Mouse (Mus musculus) brown adipose tissue, adult 24 weeks (tissue): ENCODE measurements at regions not wholly inside any gene's neighbourhood (a gene's known extent, or its start where the extent isn't known, plus 50 kb on each side); places are given as distances from the start of the nearest gene placed in this dataset.

Source experiments
- H3K27ac ChIP-seq: fragments of 200-500 bp; replicated peaks from 2 replicates; pipeline ENCODE4 v1.5.1; 2012; ENCODE audit warnings: low read depth, mild to moderate bottlenecking, low read length
- H3K4me1 ChIP-seq: fragments of 200-500 bp; 2 replicates; pipeline ENCODE4 v1.6.1; 2012; ENCODE audit warnings: low read length, mixed read lengths; ENCODE audit not compliant: control insufficient read depth, insufficient read depth, insufficient read length
- H3K4me3 ChIP-seq: fragments of 200-500 bp; 2 replicates; pipeline ENCODE4 v1.5.1; 2012; ENCODE audit warnings: low read depth, mild to moderate bottlenecking, low read length, moderate library complexity; ENCODE audit not compliant: insufficient read depth

DNA sequence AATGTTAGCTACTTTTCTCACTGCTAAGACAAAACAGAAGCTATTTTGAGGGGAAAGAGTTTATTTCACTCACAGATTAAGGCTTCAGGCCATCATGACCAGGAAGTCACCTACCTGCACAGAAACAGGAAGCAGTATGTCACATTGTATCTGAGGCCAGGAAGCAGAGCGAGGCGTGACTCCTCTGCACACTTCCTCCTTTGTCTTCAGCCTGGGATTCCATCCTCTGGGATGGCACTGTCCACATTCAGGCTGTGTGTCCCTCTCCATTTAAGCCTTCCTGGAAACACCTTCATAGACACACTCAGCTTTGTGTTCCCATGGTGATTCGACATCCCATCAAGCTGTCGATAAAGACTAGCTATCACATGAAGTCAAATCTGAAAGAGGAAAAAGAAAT is 145.0 kb downstream of the Ifng start:
- Histone ChIP-seq H3K4me1 (no peaks in the 10 kb centered on the region), H3K4me3 (no peak overlapping the region), H3K27ac (no peak overlapping the region)

- Histone ChIP-seq H3K27ac (no peak overlapping the region), H3K4me3 (no peak overlapping the region)
Measured at GRCm38 (mm10) chr10:118588198-118588597, 147.4 kb downstream of the Ifng start.

DNA sequence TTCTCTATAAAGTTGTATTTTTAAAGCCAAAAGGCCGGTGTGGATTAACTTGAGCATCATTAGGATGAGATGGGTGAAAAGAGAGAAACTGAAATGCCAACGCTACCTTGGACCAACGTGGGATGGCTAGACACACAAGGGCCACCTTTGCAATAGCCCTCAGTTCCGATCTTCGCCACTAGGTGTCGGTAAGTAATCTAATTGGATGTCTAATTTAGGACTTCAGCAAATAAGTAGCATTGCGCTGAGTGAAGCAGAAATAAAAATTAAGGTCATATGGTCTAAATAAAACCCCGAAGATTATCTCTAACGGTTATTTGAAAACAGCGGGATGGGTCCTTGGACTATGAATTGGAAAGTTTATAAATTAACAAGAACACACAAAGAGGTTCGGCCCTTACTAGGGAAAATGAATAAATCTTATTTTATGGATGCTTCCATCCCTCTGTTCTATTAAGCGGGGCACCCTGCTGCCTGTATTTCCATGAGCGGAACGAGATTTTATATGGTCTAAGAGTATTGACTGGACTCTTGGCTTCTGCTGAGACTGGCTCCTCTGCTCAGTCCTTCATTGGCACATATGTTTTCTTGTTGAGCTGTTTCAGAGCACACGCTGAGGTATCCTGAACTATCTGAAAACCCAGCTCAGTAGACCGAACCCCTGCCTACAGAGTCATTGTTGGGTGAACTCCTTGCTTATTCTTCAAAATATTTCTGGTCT is 152.0 kb downstream of the Ifng start:
- Histone ChIP-seq H3K4me3 (no peak overlapping the region), H3K4me1 (0 out of 2 replicates have a peak, but pooled peaks cover 3% of the 10 kb centered on the region), H3K27ac (no peak overlapping the region)

More at GRCm38 (mm10) chr10:118588198-118588597, 147.4 kb downstream of the Ifng start:
- H3K4me1 ChIP-seq, result no peaks in the 10 kb centered on the region

GRCm38 (mm10) chr10:118596206-118596605 is 155.4 kb downstream of the Ifng start:
- Histone ChIP-seq H3K27ac (no peak overlapping the region), H3K4me1 (0 out of 2 replicates have a peak, but pooled peaks cover 3% of the 10 kb centered on the region), H3K4me3 (no peak overlapping the region)

DNA sequence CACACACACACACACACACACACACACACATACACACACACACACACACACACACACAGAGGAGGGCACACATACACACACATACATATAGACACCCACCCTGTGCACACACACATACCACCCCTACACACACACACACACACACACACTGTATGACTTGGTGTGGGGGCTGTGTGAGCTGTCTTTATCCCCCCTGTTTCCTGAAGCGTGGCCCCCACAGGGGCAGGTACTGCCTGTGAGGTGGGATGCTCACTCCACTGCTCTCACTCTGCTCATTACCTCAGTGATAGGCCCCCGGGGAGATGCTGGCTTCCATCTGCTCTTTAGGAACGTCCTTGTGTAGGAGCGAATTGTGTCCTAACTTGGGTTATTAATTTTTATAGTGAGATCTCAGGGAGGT is 157.7 kb downstream of the Ifng start:
- Histone ChIP-seq H3K27ac (no peak overlapping the region), H3K4me1 (0 out of 2 replicates have a peak, but pooled peaks cover 3% of the 10 kb centered on the region), H3K4me3 (no peak overlapping the region)

DNA sequence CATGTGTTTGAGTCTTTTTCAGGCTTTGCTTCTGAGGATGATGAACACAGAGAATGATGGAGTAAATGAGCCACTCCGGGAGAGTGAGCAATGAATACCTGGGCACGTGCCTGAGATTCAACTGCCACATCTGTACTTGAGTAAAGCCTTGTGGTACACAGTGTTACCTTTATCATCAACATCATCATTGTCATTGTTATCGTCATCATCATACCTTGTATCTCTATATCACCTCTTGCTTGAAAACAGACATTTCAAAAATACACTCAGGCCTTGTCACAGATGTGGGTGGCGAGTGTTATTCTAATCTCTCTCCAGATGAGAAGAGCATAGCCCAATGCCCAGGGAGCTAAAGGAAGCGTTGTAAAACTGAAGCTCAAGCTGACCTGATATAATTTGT is 158.4 kb downstream of the Ifng start:
- Histone ChIP-seq H3K4me3 (no peak overlapping the region), H3K4me1 (0 out of 2 replicates have a peak, but pooled peaks cover 3% of the 10 kb centered on the region), H3K27ac (no peak overlapping the region)

- Histone ChIP-seq H3K4me3 (no peak overlapping the region), H3K27ac (no peak overlapping the region), H3K4me1 (0 out of 2 replicates have a peak, but pooled peaks cover 3% of the 10 kb centered on the region)
Measured at GRCm38 (mm10) chr10:118599610-118600009, 158.8 kb downstream of the Ifng start.

- no peak overlapping the region for H3K27ac ChIP-seq
- no peaks in the 10 kb centered on the region for H3K4me1 ChIP-seq
- no peak overlapping the region for H3K4me3 ChIP-seq
Measured at GRCm38 (mm10) chr10:118602922-118603321, 162.1 kb downstream of the Ifng start.

GRCm38 (mm10) chr10:118603857-118604414 is 163.1 kb downstream of the Ifng start:
- Histone ChIP-seq H3K4me3 (no peak overlapping the region), H3K4me1 (no peaks in the 10 kb centered on the region), H3K27ac (no peak overlapping the region)

DNA sequence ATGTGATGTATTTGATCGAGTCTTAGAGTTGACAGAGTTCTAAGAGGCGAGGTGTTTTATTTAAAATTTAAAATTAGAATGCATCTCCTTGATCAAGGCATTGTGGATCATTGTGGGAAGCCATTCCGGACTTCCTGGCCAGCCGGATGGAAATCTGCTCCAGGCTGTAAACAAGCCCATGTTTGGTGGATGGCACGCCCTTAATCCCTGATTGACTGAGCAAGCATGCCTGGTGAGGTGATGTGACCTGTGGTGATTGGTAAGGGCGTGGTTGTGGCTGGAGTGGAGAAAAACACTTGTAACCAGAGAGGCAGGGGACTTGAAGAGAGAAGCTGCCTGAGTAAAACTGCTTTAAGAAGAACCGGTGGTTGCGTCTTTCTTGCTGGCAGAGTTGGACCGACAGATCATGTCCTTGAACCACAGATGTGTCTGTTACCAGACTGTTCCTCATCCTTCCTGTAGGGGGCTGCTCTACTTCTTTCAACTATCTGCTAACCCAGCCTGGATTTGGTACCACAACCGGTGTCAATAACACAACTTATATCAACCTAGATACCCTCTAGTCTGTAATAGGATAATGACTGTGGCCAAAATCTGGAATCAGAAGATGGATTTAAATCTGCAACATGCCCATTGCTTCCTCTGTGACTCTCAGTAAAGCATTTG is 164.4 kb downstream of the Ifng start:
- no peak overlapping the region for H3K4me3 ChIP-seq
- H3K27ac ChIP-seq, result no peak overlapping the region
- no peaks in the 10 kb centered on the region for H3K4me1 ChIP-seq

DNA sequence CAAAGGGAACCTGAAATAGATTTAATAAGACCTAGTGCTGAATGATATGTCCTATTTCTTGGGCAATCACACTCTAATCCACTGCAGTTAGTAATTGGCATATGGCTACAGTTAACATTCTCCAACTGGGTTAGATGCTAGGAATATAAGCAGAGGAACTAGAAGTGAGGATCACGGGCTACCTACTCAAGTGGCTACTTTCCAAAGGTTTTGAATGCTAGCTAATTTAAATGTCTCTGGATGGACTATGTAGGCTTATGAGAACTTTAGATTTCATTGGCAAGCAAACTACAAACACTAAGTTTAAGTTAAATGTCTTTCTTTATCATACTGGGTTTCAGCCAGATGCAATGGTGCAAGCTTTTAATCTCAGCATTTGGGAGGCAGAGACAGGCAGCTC is 166.6 kb downstream of the Ifng start:
- Histone ChIP-seq H3K4me1 (no peaks in the 10 kb centered on the region), H3K4me3 (no peak overlapping the region), H3K27ac (no peak overlapping the region)

DNA sequence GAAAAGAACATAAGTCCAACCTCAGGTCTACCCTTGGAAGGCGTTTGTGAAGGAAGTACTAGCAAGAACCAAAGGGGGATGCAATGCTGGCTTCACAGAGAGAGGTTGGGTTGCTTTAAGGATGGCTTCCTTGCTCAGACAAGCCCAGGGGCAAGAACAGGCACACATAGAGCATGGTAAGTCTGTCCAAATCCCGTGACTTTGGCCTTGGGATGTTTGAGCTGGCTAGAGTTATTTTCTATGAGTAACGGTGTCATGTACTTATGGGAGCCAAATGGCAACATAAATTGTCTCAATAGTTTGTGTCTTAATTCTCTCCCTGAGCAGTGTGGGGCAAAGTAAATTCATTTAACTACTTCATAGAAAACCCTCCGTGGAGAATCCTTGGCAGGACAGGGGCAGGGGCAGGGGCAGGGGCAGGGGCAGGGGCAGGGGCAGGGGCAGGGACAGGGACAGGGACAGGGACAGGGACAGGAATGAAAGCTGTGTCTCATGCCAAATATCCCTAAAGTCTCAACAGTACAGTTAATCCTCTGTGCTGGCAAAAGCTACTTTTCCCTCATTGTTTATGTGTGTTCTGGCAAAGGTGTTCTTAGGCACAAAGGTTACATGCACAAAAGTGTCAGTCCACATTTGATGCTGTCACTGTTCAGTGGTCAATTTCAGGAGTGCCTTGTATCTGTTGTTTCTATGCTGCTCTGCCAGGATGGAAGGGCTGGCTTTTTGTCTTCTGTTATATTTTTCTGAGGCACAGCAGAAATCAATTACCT is 167.7 kb downstream of the Ifng start:
- Histone ChIP-seq H3K27ac (no peak overlapping the region), H3K4me1 (no peaks in the 10 kb centered on the region), H3K4me3 (no peak overlapping the region)

DNA sequence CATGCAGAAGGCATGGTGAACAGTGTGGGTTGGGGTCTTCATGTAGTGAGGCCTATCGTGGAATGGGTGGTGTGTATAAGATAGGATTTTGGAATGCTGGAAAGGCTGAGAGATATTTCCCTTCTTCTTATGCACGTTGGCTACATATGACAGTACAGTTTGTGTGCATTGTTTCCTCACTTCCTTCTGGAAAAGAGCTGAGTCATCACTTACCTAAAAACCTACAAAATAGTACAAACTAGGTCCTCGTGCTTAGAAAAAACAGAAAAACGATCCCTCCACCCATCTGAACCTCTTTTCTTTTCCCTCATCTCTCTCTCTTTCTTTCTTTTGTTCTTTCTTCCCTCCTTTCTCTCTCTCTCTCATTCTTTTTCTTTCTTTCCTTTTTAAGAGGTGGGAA is 168.3 kb downstream of the Ifng start:
- Histone ChIP-seq H3K4me1 (no peaks in the 10 kb centered on the region), H3K4me3 (no peak overlapping the region), H3K27ac (no peak overlapping the region)

DNA sequence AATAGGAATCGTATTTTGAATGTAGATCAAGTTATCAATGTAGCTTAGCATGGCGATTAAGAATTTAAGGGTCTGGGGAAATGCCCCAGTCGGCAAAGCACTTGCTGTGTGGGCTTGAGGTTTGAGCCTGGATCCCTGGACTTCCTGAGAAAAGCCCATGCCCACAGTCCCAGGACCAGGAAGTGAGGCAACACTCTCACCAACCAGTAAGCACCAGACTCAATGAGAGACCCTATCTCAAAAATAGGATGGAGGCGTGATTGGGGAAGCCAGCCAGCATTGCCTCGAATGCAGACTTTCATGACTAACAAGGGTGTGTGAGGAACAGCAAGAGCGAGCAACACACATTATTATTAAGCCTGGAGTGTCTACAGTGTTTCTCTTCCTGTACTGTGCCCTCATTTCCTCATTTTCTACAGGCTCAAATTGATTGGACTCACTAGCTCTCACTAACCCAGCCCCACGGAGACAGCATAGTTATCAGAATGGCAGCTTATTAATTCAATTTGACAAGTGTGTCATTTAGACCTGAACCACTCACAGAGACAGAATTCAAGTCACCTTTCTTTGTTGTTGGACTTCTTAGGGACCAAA is 170.1 kb downstream of the Ifng start:
- no peaks in the 10 kb centered on the region for H3K4me1 ChIP-seq
- no peak overlapping the region for H3K4me3 ChIP-seq
- no peak overlapping the region for H3K27ac ChIP-seq

DNA sequence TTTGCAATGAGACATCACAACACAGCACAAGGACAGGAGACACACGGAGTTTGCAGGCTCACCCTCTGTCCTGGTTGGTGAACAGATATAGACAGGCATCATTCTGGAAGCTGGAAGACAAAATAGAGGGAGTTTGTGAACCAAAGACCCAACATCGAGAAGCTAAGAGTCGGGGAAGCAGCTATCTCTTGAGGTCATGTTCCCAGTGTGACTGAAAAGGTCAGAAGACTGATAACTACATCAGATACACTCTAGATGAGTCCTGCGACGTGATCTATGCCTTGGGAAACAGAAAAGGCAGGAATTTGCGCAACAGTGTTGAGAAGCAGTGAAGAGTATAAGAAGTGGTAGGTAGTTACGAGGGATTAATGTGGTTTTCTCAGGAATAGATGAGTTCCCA is 171.2 kb downstream of the Ifng start:
- Histone ChIP-seq H3K4me1 (no peaks in the 10 kb centered on the region), H3K27ac (no peak overlapping the region), H3K4me3 (no peak overlapping the region)
